23 mouse cellular contexts compared by ENCODE assay signal in the genomic region with DNA sequence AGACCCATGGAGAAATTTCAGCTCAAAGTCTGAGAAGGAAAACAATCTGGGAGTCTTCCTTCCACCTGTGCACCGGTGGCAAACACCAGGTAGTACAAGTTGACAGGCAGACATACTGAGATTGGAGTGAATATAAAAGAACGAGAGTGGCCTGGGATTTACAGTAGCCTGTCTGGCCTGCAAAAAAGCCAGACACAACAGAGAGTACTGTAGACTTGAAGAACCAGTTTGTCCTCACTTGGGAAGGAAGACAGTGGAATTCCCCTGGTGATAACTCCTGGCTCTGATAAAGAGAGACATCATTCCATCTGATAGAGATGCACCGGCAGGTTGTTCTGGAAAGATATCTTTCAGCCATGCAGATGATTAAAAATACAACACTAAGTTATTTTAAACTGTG.
"Had no signal": no experiment of that assay in that cellular context is flagged by ENCODE, and none has a peak within 500 bp of the region (broad histone marks: within the 10 kb centered on the region; RNA-seq: fewer than 3 reads in every experiment).

No protein-coding gene starts in this region.

- H3K27me3 ChIP-seq: heart, embryonic 12.5 days; hindbrain, embryonic 13.5 days; hindbrain, embryonic 15.5 days; limb, embryonic 12.5 days; liver, embryonic 13.5 days had no signal

- H3K4me1 ChIP-seq: heart, embryonic 12.5 days; hindbrain, embryonic 13.5 days; hindbrain, embryonic 15.5 days; limb, embryonic 12.5 days; liver, embryonic 13.5 days; liver, embryonic 15.5 days had no signal

- DNase-seq: gastrocnemius, adult 2 months; gastrocnemius, postnatal 10 days; gastrocnemius, postnatal 25 days; heart, adult 2 months; heart, postnatal 10 days; kidney, adult 18-20 months; kidney, adult 8-10 months; kidney, postnatal 10 days; kidney, postnatal 25 days; kidney, postnatal 4 days; liver; liver, embryonic 13.5 days; liver, postnatal 0 days had no signal

- H3K4me2 ChIP-seq: heart, embryonic 12.5 days; hindbrain, embryonic 13.5 days; hindbrain, embryonic 15.5 days; limb, embryonic 12.5 days; liver, embryonic 11.5 days; liver, embryonic 13.5 days; liver, embryonic 15.5 days had no signal

- H3K27ac ChIP-seq: gastrocnemius, adult 2 months; heart, adult 2 months; hindbrain, embryonic 13.5 days; hindbrain, embryonic 15.5 days; hindbrain, postnatal 0 days; layer of hippocampus, adult 2 months; left cerebral cortex, adult 2 months; limb, embryonic 10.5 days; limb, embryonic 12.5 days; liver, embryonic 13.5 days; liver, embryonic 15.5 days had no signal

- H3K9ac ChIP-seq: heart, embryonic 12.5 days; hindbrain, embryonic 13.5 days; hindbrain, embryonic 15.5 days; limb, embryonic 12.5 days; liver, embryonic 13.5 days; liver, embryonic 15.5 days; liver, postnatal 0 days had no signal

- ATAC-seq: hindbrain, postnatal 0 days; liver, postnatal 0 days had no signal

- H3K36me3 ChIP-seq: heart, embryonic 12.5 days; hindbrain, embryonic 13.5 days; hindbrain, embryonic 15.5 days; limb, embryonic 10.5 days; limb, embryonic 12.5 days; liver, embryonic 13.5 days; liver, embryonic 15.5 days had no signal

- H3K9me3 ChIP-seq: heart, embryonic 12.5 days; hindbrain, embryonic 13.5 days; hindbrain, embryonic 15.5 days; limb, embryonic 10.5 days; limb, embryonic 12.5 days; liver, embryonic 13.5 days; liver, embryonic 15.5 days had no signal

- H3K4me3 ChIP-seq: gastrocnemius, adult 2 months; heart, adult 2 months; heart, embryonic 12.5 days; hindbrain, embryonic 13.5 days; hindbrain, embryonic 15.5 days; layer of hippocampus, adult 2 months; left cerebral cortex, adult 2 months; limb, embryonic 10.5 days; limb, embryonic 12.5 days; liver, embryonic 13.5 days; liver, embryonic 15.5 days had no signal
